Mouse (Mus musculus): ENCODE data around the gene Ap3m1. TPM values are rescaled to one million over a fixed set of nuclear protein-coding genes. Genes with fewer than 3 reads are reported as not detected.
A peak's percentile ranks its signal among the peaks of the same experiment; 100 is the strongest.

Gene Ap3m1
- total RNA-seq, 2 experiments from 2014 or later = 97.2 to 98.8 TPM

- DNase-seq = no peak
These were observed 34.4 kb downstream of the Ap3m1 start for GRCm38 (mm10) chr14:21017871-21018270.

GRCm38 (mm10) chr14:21013800-21014334 is 38.4 kb downstream of the Ap3m1 start:
- no peak for DNase-seq

GRCm38 (mm10) chr14:20999617-21000016 is 52.7 kb downstream of the Ap3m1 start:
- no peak for DNase-seq

DNA sequence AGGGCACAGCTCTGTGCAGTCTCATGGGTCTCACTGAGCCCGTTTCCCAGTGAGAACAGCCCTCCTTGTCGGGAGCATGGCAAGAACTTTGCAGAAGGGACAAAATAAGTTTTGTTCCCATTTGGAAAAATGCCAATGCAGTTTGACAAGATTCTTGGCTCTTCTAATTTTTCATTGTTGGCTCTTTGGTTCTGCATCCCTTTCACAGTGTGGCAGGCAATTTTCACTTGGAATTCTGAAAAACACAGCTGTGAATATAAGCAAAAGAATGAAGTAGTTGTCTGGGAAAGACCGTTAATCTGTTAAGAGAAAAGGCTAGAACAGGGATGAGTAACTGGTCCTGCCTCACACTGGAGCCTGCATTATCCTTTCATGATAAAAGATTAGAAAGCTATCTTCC is 54.8 kb downstream of the Ap3m1 start:
- no peak for DNase-seq

DNA sequence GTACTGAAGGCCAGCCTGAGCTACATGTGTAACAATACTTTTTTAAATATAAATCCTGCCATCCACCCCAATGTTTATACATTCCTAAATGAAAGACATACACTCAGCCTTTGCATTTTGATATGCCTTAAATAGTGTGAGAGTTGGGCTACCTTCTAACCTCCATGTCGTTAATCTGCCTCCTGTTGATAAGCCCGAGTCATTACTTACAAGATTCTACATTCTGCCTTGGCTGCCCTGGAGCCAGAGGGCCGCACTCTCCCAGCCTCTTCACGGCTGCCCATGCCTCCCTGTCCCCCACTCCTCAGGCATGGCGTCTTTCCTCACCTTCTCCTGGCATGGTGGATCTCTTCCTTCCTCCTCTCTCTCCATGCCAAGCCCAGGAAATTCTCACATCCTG is 55.9 kb downstream of the Ap3m1 start:
- DNase-seq = no peak

DNA sequence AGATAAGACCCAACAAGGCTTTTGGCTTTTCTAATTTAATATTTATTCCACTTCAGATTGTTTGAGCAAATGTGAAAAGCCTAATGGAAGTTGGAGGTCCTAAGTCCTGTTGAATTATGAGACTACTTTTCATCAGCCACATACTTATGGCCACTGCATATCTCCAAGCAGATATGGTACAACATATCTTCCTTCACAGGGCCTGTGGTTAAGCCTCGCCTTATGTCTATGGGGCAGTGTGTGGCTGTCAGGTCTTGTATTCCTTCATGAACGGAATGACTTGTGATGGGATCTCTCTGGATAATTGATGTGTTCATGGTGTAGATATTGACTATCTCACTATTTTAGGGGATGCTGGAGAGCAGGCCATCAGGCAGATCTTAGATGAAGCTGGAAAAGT is 56.8 kb downstream of the Ap3m1 start:
- DNase-seq = no peak

- no peak for DNase-seq
These were observed 57.8 kb downstream of the Ap3m1 start for GRCm38 (mm10) chr14:20994475-20994874.

GRCm38 (mm10) chr14:20993067-20993691 is 59.1 kb downstream of the Ap3m1 start:
- DNase-seq = peak; percentile 53 to 66

DNA sequence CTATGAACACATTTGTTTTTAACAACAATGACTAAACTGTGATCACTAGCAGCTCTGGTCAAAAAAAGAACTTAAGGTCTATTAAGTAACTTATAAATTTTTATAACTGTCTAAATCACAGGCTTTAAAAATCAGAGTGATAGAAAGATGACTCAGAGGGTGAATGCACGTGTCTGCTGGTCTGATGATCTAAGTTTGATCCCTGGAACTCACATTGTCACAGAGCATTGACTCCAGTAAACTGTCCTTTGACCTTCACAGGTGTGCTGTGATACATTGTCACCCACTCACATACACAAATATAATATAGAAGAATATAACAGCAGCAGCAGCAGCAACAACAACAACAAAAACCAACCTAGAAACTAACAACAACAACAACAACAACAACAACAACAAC is 60.8 kb downstream of the Ap3m1 start:
- DNase-seq = no peak

DNA sequence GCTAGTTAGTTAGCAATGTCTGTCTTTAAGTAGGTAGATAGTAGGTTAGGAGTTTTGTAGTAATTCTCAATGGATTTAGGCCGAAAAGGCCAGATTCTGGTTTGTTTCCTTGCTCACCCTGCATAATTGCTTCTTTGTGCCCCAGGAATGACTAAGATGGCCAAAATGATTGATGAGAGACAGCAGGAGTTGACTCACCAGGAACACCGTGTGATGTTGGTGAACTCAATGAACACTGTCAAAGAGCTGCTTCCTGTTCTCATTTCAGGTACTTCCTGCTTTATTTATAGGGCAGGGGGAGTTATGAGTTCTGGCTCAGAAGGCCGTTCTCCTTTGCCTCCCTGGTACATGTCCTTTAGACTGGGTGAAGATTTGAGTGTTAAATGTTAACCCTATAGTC is 66.8 kb downstream of the Ap3m1 start:
- peak; percentile 32 to 37 for DNase-seq

DNA sequence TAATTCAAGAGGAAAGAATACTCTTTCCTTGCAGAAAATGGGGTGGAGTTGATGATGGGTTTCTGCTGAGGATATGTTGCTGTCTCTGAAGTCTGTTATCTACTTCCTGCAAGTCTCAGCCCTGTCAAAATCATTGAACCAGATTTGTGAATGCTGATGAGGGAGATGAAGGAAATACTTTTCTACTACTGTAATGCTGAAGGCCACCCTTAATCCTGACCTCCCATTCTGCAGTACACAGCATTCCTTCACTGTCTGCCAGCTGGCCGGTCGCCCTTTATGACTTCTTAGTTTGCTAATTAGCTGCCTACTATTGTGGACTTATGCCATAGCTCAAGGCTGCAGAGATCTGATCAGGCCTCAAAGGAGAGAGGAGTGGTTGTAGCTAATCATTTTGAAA is 68.5 kb downstream of the Ap3m1 start:
- peak; percentile 83 to 85 for DNase-seq

Other genes starting within 250 kb of the Ap3m1 start
- gene Plau, start 215.8 kb downstream of the Ap3m1 start, total RNA-seq (2021) = 10 to 100 TPM; 33.9 to 59.2 TPM
- gene Vcl, start 123.1 kb downstream of the Ap3m1 start, total RNA-seq (2021) = 100 to 1,000 TPM in 1 of 2 experiments, 10 to 100 TPM in 1; 85.0 to 147 TPM
- gene Adk, start 66 bp upstream of the Ap3m1 start, total RNA-seq (2021) = 100 to 1,000 TPM; 114 to 134 TPM

Measured in adrenal gland, postnatal 36 days (tissue).